Mouse (Mus musculus): ENCODE data around the gene Tead3.
A peak's percentile ranks its signal among the peaks of the same experiment; 100 is the strongest.

Tead3 gene

GRCm38 (mm10) chr17:28349901-28350465, 634 bp downstream of the Tead3 start:
- no peaks in the 10 kb centered on the region for H3K36me3 ChIP-seq (ENCODE audit: insufficient read depth, low read length)
- peaks cover 64% of the 10 kb centered on the region for H3K4me1 ChIP-seq (replicated peaks; ENCODE audit: low read depth, low read length)
- peaks cover 81% of the 10 kb centered on the region for H3K27me3 ChIP-seq (ENCODE audit: insufficient read depth, low read length)
- H3K4me3 ChIP-seq (replicated peaks; ENCODE audit: low read length): peak overlapping the region; percentile 89
- no peak for TF ChIP-seq CTCF (conservative IDR thresholded peaks at IDR 0.05; ENCODE audit: low read length)
- TF ChIP-seq POU5F1 (IDR thresholded peaks at IDR 0.05; ENCODE audit: borderline replicate concordance, low read length): no peak
- no peak for TF ChIP-seq NANOG (IDR thresholded peaks at IDR 0.05; ENCODE audit: borderline replicate concordance, low read length)
- no peaks in the 10 kb centered on the region for H3K9me3 ChIP-seq (ENCODE audit: low read length)

DNA sequence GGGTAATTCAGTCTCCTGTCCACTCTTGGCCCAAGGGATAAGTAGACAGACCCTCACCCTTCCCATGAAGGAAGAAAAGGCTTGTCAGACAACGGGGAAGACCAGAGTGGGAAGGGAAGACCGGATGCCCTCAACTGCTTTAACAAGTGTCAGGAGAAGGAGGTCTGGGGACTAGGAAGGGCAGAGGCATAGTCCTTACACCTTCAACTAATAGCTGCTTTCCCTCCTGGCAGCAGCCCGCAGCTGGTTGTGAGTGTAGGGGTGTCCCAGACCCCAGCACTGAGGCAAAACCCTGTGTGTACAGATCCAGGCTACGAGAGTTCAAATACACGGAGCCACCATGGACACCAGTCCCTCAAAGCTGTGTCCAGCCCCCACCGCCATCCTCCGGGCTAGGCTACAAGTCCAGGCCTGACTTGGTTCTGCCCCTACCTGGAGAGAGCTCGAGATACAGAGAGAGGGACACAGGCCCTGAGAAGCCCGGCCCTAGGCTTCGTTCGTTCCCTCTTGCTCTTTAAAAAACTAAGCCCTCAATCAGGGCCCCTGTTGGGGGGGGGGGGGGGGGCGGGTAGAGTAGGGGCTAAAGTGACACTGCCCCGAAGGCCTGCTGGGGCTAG, 1.2 kb downstream of the Tead3 start:
- no peaks in the 10 kb centered on the region for H3K9me3 ChIP-seq (ENCODE audit: low read length)
- peaks cover 70% of the 10 kb centered on the region for H3K4me1 ChIP-seq (replicated peaks; ENCODE audit: low read depth, low read length)
- H3K4me3 ChIP-seq (replicated peaks; ENCODE audit: low read length): peak overlapping the region; percentile 89
- no peaks in the 10 kb centered on the region for H3K36me3 ChIP-seq (ENCODE audit: insufficient read depth, low read length)
- peaks cover 80% of the 10 kb centered on the region for H3K27me3 ChIP-seq (ENCODE audit: insufficient read depth, low read length)
- TF ChIP-seq CTCF (conservative IDR thresholded peaks at IDR 0.05; ENCODE audit: low read length): no peak
- TF ChIP-seq POU5F1 (IDR thresholded peaks at IDR 0.05; ENCODE audit: borderline replicate concordance, low read length): no peak
- TF ChIP-seq NANOG (IDR thresholded peaks at IDR 0.05; ENCODE audit: borderline replicate concordance, low read length): no peak

DNA sequence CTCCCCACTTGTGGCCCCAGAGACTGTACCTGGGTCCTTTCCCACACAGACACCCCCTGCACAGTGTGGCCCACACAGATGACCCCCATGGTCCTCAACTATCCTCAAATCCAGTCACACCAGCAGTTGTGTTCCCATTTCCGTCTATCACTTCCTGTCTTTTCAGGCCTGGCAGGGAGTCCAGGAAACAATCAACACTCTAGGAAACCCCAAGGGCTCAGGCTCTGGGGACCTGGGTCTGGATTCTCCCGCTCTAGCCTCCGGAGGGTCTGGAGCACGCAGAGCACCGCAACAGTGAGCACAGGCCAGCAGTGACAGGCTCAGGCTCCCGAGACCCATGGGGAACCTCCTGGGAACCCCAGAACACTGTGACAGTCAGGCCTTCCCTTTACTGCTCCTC, 2.4 kb downstream of the Tead3 start:
- no peaks in the 10 kb centered on the region for H3K36me3 ChIP-seq (ENCODE audit: insufficient read depth, low read length)
- peak overlapping the region; percentile 89; the same call in 1 of the 2 replicates for H3K4me3 ChIP-seq (replicated peaks; ENCODE audit: low read length)
- H3K4me1 ChIP-seq (replicated peaks; ENCODE audit: low read depth, low read length): peaks cover 82% of the 10 kb centered on the region
- TF ChIP-seq CTCF (conservative IDR thresholded peaks at IDR 0.05; ENCODE audit: low read length) (no peak), NANOG (IDR thresholded peaks at IDR 0.05; ENCODE audit: borderline replicate concordance, low read length) (no peak), POU5F1 (IDR thresholded peaks at IDR 0.05; ENCODE audit: borderline replicate concordance, low read length) (no peak)
- peaks cover 78% of the 10 kb centered on the region for H3K27me3 ChIP-seq (ENCODE audit: insufficient read depth, low read length)
- no peaks in the 10 kb centered on the region for H3K9me3 ChIP-seq (ENCODE audit: low read length)

DNA sequence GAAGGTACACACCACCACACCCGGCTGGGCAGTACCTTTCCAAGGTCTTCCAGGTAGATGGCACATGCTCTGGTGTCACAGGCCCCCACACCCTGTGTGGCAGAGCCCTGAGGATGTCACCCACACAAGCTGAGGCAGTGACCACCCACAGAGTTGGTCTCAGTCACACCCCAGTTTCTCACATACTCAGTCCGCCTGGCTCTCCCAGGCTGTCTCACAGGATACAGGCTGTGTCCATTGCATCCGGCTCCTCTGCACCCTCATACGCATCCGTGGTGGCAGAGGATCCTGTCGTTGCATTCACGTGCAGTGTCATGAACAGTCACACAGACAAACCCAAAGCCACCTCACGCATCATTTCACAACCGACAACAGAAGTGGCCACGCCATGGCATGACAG, 3.3 kb downstream of the Tead3 start:
- TF ChIP-seq NANOG (IDR thresholded peaks at IDR 0.05; ENCODE audit: borderline replicate concordance, low read length): no peak
- TF ChIP-seq CTCF (conservative IDR thresholded peaks at IDR 0.05; ENCODE audit: low read length): no peak
- no peak for TF ChIP-seq POU5F1 (IDR thresholded peaks at IDR 0.05; ENCODE audit: borderline replicate concordance, low read length)
- H3K36me3 ChIP-seq (ENCODE audit: insufficient read depth, low read length): no peaks in the 10 kb centered on the region
- peaks cover 83% of the 10 kb centered on the region for H3K4me1 ChIP-seq (replicated peaks; ENCODE audit: low read depth, low read length)
- no peaks in the 10 kb centered on the region for H3K9me3 ChIP-seq (ENCODE audit: low read length)
- H3K4me3 ChIP-seq (replicated peaks; ENCODE audit: low read length): no peak overlapping the region
- peaks cover 78% of the 10 kb centered on the region for H3K27me3 ChIP-seq (ENCODE audit: insufficient read depth, low read length)

GRCm38 (mm10) chr17:28345882-28346281, 4.7 kb downstream of the Tead3 start:
- H3K9me3 ChIP-seq (ENCODE audit: low read length): no peaks in the 10 kb centered on the region
- no peaks in the 10 kb centered on the region for H3K36me3 ChIP-seq (ENCODE audit: insufficient read depth, low read length)
- H3K4me3 ChIP-seq (replicated peaks; ENCODE audit: low read length): peak overlapping the region; percentile 62
- H3K27me3 ChIP-seq (ENCODE audit: insufficient read depth, low read length): peaks cover 80% of the 10 kb centered on the region
- peaks cover 81% of the 10 kb centered on the region for H3K4me1 ChIP-seq (replicated peaks; ENCODE audit: low read depth, low read length)
- TF ChIP-seq CTCF (conservative IDR thresholded peaks at IDR 0.05; ENCODE audit: low read length) (no peak), NANOG (IDR thresholded peaks at IDR 0.05; ENCODE audit: borderline replicate concordance, low read length) (no peak), POU5F1 (IDR thresholded peaks at IDR 0.05; ENCODE audit: borderline replicate concordance, low read length) (no peak)

- peaks cover 87% of the 10 kb centered on the region for H3K4me1 ChIP-seq (replicated peaks; ENCODE audit: low read depth, low read length)
- H3K36me3 ChIP-seq (ENCODE audit: insufficient read depth, low read length): no peaks in the 10 kb centered on the region
- TF ChIP-seq NANOG (IDR thresholded peaks at IDR 0.05; ENCODE audit: borderline replicate concordance, low read length): no peak
- TF ChIP-seq CTCF (conservative IDR thresholded peaks at IDR 0.05; ENCODE audit: low read length): no peak
- TF ChIP-seq POU5F1 (IDR thresholded peaks at IDR 0.05; ENCODE audit: borderline replicate concordance, low read length): no peak
- peak overlapping the region; percentile 62 for H3K4me3 ChIP-seq (replicated peaks; ENCODE audit: low read length)
- peaks cover 85% of the 10 kb centered on the region for H3K27me3 ChIP-seq (ENCODE audit: insufficient read depth, low read length)
- no peaks in the 10 kb centered on the region for H3K9me3 ChIP-seq (ENCODE audit: low read length)
Measured at GRCm38 (mm10) chr17:28345271-28345721, 5.3 kb downstream of the Tead3 start.

GRCm38 (mm10) chr17:28344670-28345069, 5.9 kb downstream of the Tead3 start:
- peak overlapping the region; percentile 62 for H3K4me3 ChIP-seq (replicated peaks; ENCODE audit: low read length)
- H3K36me3 ChIP-seq (ENCODE audit: insufficient read depth, low read length): peaks cover 3% of the 10 kb centered on the region
- peaks cover 87% of the 10 kb centered on the region for H3K27me3 ChIP-seq (ENCODE audit: insufficient read depth, low read length)
- TF ChIP-seq CTCF (conservative IDR thresholded peaks at IDR 0.05; ENCODE audit: low read length) (no peak), POU5F1 (IDR thresholded peaks at IDR 0.05; ENCODE audit: borderline replicate concordance, low read length) (no peak), NANOG (IDR thresholded peaks at IDR 0.05; ENCODE audit: borderline replicate concordance, low read length) (no peak)
- H3K9me3 ChIP-seq (ENCODE audit: low read length): no peaks in the 10 kb centered on the region
- H3K4me1 ChIP-seq (replicated peaks; ENCODE audit: low read depth, low read length): peaks cover 90% of the 10 kb centered on the region

- peak overlapping the region; percentile 62; the same call in 1 of the 2 replicates for H3K4me3 ChIP-seq (replicated peaks; ENCODE audit: low read length)
- H3K27me3 ChIP-seq (ENCODE audit: insufficient read depth, low read length): peaks cover 84% of the 10 kb centered on the region
- no peaks in the 10 kb centered on the region for H3K9me3 ChIP-seq (ENCODE audit: low read length)
- H3K36me3 ChIP-seq (ENCODE audit: insufficient read depth, low read length): peaks cover 5% of the 10 kb centered on the region
- TF ChIP-seq POU5F1 (IDR thresholded peaks at IDR 0.05; ENCODE audit: borderline replicate concordance, low read length) (no peak), NANOG (IDR thresholded peaks at IDR 0.05; ENCODE audit: borderline replicate concordance, low read length) (no peak), CTCF (conservative IDR thresholded peaks at IDR 0.05; ENCODE audit: low read length) (no peak)
- H3K4me1 ChIP-seq (replicated peaks; ENCODE audit: low read depth, low read length): peaks cover 89% of the 10 kb centered on the region
Measured at GRCm38 (mm10) chr17:28344050-28344607, 6.5 kb downstream of the Tead3 start.
